Mouse (Mus musculus) brain, embryonic 14.5 days (tissue): ENCODE data around the gene Mkrn3.

Experiments used
- CTCF ChIP-seq: fragments of 200-500 bp; IDR thresholded peaks from 2 replicates; pipeline ENCODE4 v1.5.1; 2012; ENCODE audit warnings: inconsistent platforms, mild to moderate bottlenecking, moderate library complexity, borderline replicate concordance; ENCODE audit not compliant: insufficient read depth, insufficient read length; ENCODE audit errors: extremely low read depth
- POLR2A ChIP-seq: fragments of 200-500 bp; IDR thresholded peaks from 2 replicates; pipeline ENCODE4 v1.6.1; 2012; ENCODE audit warnings: mild to moderate bottlenecking, inconsistent platforms, borderline replicate concordance; ENCODE audit not compliant: poor library complexity, insufficient read depth, insufficient read length, severe bottlenecking; ENCODE audit errors: extremely low read depth

DNA sequence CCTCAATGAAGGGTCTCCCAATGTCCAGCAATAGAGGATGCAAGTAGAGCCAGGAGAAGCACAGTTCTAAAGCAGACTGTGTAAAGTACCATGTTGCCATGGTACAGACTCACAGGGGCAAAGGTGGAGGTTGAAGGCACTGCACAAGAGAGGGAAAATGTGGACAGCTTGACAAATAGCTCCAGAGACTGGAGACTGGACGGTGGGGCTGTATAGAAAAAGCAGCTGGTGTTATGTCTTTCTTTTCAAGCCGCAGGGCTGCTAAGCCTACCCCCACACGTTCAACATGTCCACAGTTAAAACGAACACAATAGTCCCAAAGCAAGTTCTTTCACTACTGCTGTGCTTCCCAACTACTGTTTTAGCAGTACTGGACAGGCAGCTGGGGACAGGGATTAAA lies 3.3 kb upstream of the Mkrn3 start:
- TF ChIP-seq POLR2A (no peak), CTCF (no peak)
